Mouse (Mus musculus): ENCODE measurements around the gene Pkhd1. TPM values are rescaled to one million over a fixed set of nuclear protein-coding genes. Genes with fewer than 3 reads are reported as not detected.

The Pkhd1 gene
- polyA plus RNA-seq, 1 experiment from 2014 or later = not detected

DNA sequence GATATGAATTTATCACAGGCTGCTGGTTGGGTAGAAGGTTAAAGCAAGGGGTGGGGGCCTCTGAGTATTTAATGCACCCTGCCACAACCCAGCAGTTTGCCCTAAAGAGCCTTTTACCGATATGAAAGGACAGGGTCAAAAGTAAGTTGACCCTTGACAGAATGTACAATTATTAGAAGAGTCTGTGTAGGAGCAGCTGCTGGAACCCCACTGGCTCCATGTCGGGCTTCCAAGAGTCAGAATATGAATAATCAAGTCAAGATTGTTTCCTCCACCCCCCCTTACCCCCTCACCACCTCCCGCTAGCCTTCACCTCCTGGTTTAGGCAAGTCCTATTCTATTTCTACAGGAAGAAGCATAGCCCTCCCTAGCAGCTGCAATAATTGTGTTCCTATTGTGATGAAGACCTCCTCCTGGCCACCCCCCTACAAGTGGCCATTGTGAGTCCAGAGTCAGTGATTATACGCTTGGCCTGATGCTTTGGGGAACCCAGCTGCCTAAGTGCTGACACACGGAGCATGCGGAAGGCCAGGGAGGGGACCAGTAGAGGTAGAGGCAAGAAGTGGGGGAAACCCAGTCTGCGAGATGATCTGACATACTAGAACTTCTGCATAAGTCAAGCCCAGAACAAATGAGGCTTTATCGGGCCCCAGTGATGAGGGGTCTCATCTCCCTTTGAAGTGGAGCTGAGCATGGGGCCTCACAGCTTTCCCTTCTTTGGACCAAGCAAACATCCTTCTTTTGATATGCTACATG lies 315.5 kb downstream of the Pkhd1 start:
- H3K36me3 ChIP-seq (ENCODE audit: control insufficient read depth, insufficient read depth, low read length) = no peaks in the 10 kb centered on the region
- no peaks in the 10 kb centered on the region for H3K4me1 ChIP-seq (ENCODE audit: control insufficient read depth, insufficient read depth, low read length)
- H3K9ac ChIP-seq (ENCODE audit: low read depth, low read length) = no peak overlapping the region
- ATAC-seq (replicated peaks; ENCODE audit: insufficient number of reproducible peaks, low FRiP score, low TSS enrichment) = no peak
- H3K9me3 ChIP-seq (replicated peaks; ENCODE audit: control insufficient read depth, low read length) = no peaks in the 10 kb centered on the region
- no peak overlapping the region for H3K27ac ChIP-seq (ENCODE audit: low read depth, low read length)
- no peaks in the 10 kb centered on the region for H3K27me3 ChIP-seq (ENCODE audit: control insufficient read depth, insufficient read depth, low read length)
- no peak overlapping the region for H3K4me2 ChIP-seq
- H3K4me3 ChIP-seq (ENCODE audit: low read depth, low read length) = no peak overlapping the region
- WGBS (ENCODE audit: insufficient replicate concordance) = 73% methylated on average over 8 of the region's 8 CpGs

- H3K9me3 ChIP-seq (replicated peaks; ENCODE audit: control insufficient read depth, low read length) = no peaks in the 10 kb centered on the region
- H3K36me3 ChIP-seq (ENCODE audit: control insufficient read depth, insufficient read depth, low read length) = no peaks in the 10 kb centered on the region
- H3K4me1 ChIP-seq (ENCODE audit: control insufficient read depth, insufficient read depth, low read length) = no peaks in the 10 kb centered on the region
- no peak for ATAC-seq (replicated peaks; ENCODE audit: insufficient number of reproducible peaks, low FRiP score, low TSS enrichment)
- WGBS (ENCODE audit: insufficient replicate concordance) = 73% methylated on average over 3 of the region's 3 CpGs
- no peaks in the 10 kb centered on the region for H3K27me3 ChIP-seq (ENCODE audit: control insufficient read depth, insufficient read depth, low read length)
- no peak overlapping the region for H3K9ac ChIP-seq (ENCODE audit: low read depth, low read length)
- no peak overlapping the region for H3K27ac ChIP-seq (ENCODE audit: low read depth, low read length)
- H3K4me3 ChIP-seq (ENCODE audit: low read depth, low read length) = no peak overlapping the region
- H3K4me2 ChIP-seq = no peak overlapping the region
Measured at GRCm38 (mm10) chr1:20301631-20302030, 316.2 kb downstream of the Pkhd1 start.

GRCm38 (mm10) chr1:20288696-20289095 lies 329.2 kb downstream of the Pkhd1 start:
- H3K36me3 ChIP-seq (ENCODE audit: control insufficient read depth, insufficient read depth, low read length) = no peaks in the 10 kb centered on the region
- no peak overlapping the region for H3K4me2 ChIP-seq
- H3K9me3 ChIP-seq (replicated peaks; ENCODE audit: control insufficient read depth, low read length) = no peaks in the 10 kb centered on the region
- no peaks in the 10 kb centered on the region for H3K4me1 ChIP-seq (ENCODE audit: control insufficient read depth, insufficient read depth, low read length)
- no peaks in the 10 kb centered on the region for H3K27me3 ChIP-seq (ENCODE audit: control insufficient read depth, insufficient read depth, low read length)
- no peak for ATAC-seq (replicated peaks; ENCODE audit: insufficient number of reproducible peaks, low FRiP score, low TSS enrichment)
- no peak overlapping the region for H3K9ac ChIP-seq (ENCODE audit: low read depth, low read length)
- 78% methylated on average over 1 of the region's 1 CpGs for WGBS (ENCODE audit: insufficient replicate concordance)
- no peak overlapping the region for H3K4me3 ChIP-seq (ENCODE audit: low read depth, low read length)
- no peak overlapping the region for H3K27ac ChIP-seq (ENCODE audit: low read depth, low read length)

DNA sequence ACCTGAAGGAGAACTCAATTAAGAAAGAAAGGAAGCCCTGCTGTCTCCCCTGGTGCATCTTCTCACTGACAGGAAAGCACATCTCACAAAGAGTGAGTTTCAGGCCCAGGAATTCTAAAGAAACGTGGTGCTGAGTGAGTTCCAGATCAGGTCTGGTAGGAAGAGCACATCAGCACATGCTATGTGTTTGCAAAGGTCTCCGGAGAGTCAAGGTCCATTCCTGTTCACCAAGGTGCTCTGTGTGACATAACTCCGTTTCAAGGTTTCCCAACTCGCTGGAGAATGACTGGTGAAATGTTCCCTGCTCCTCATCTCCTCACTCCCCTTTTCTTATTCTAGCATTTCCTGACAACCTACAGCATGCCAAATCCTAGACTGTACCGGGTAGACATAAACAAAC lies 357.5 kb downstream of the Pkhd1 start:
- H3K27ac ChIP-seq (ENCODE audit: low read depth, low read length) = no peak overlapping the region
- H3K27me3 ChIP-seq (ENCODE audit: control insufficient read depth, insufficient read depth, low read length) = no peaks in the 10 kb centered on the region
- H3K9me3 ChIP-seq (replicated peaks; ENCODE audit: control insufficient read depth, low read length) = no peaks in the 10 kb centered on the region
- no peak overlapping the region for H3K9ac ChIP-seq (ENCODE audit: low read depth, low read length)
- H3K4me2 ChIP-seq = no peak overlapping the region
- H3K4me3 ChIP-seq (ENCODE audit: low read depth, low read length) = no peak overlapping the region
- H3K4me1 ChIP-seq (ENCODE audit: control insufficient read depth, insufficient read depth, low read length) = no peaks in the 10 kb centered on the region
- H3K36me3 ChIP-seq (ENCODE audit: control insufficient read depth, insufficient read depth, low read length) = no peaks in the 10 kb centered on the region
- no peak for ATAC-seq (replicated peaks; ENCODE audit: insufficient number of reproducible peaks, low FRiP score, low TSS enrichment)
- WGBS (ENCODE audit: insufficient replicate concordance) = 59% methylated on average over 5 of the region's 5 CpGs

- Histone ChIP-seq H3K27ac (ENCODE audit: low read depth, low read length) (no peak overlapping the region), H3K9ac (ENCODE audit: low read depth, low read length) (no peak overlapping the region), H3K4me3 (ENCODE audit: low read depth, low read length) (no peak overlapping the region), H3K4me1 (ENCODE audit: control insufficient read depth, insufficient read depth, low read length) (no peaks in the 10 kb centered on the region), H3K27me3 (ENCODE audit: control insufficient read depth, insufficient read depth, low read length) (no peaks in the 10 kb centered on the region), H3K9me3 (replicated peaks; ENCODE audit: control insufficient read depth, low read length) (no peaks in the 10 kb centered on the region), H3K4me2 (no peak overlapping the region), H3K36me3 (ENCODE audit: control insufficient read depth, insufficient read depth, low read length) (no peaks in the 10 kb centered on the region)
- 56% methylated on average over 2 of the region's 2 CpGs for WGBS (ENCODE audit: insufficient replicate concordance)
- no peak for ATAC-seq (replicated peaks; ENCODE audit: insufficient number of reproducible peaks, low FRiP score, low TSS enrichment)
Measured at GRCm38 (mm10) chr1:20248169-20248568, 369.7 kb downstream of the Pkhd1 start.

GRCm38 (mm10) chr1:20216681-20217080 lies 401.2 kb downstream of the Pkhd1 start:
- no peaks in the 10 kb centered on the region for H3K4me1 ChIP-seq (ENCODE audit: control insufficient read depth, insufficient read depth, low read length)
- 75% methylated on average over 1 of the region's 1 CpGs for WGBS (ENCODE audit: insufficient replicate concordance)

DNA sequence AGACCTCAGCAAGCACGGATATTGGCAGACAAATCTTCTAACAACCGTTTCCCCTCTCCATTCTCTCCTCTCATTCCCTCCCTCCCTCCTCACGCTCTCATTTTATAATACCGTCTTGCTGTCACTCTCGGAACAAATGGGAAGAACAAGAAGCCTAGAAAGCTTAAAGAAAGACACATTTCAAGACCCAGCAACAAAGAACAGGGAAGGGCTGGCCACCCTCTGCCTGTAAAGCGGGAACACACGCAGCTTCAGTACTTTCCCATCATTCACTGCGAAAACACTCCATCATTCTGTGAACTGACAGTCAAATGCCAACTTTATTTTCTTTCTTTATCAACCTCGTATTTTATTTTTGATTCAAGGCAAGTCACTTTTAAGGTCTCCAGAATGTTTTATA lies 427.4 kb downstream of the Pkhd1 start:
- Histone ChIP-seq H3K4me1 (ENCODE audit: control insufficient read depth, insufficient read depth, low read length) (no peaks in the 10 kb centered on the region), H3K4me3 (ENCODE audit: low read depth, low read length) (no peak overlapping the region), H3K27ac (ENCODE audit: low read depth, low read length) (no peak overlapping the region), H3K9me3 (replicated peaks; ENCODE audit: control insufficient read depth, low read length) (no peaks in the 10 kb centered on the region), H3K4me2 (no peak overlapping the region), H3K27me3 (ENCODE audit: control insufficient read depth, insufficient read depth, low read length) (no peaks in the 10 kb centered on the region), H3K36me3 (ENCODE audit: control insufficient read depth, insufficient read depth, low read length) (no peaks in the 10 kb centered on the region), H3K9ac (ENCODE audit: low read depth, low read length) (no peak overlapping the region)
- WGBS (ENCODE audit: insufficient replicate concordance) = 58% methylated on average over 9 of the region's 9 CpGs
- no peak for ATAC-seq (replicated peaks; ENCODE audit: insufficient number of reproducible peaks, low FRiP score, low TSS enrichment)

More at GRCm38 (mm10) chr1:20216681-20217080, 401.2 kb downstream of the Pkhd1 start:
- no peaks in the 10 kb centered on the region for H3K36me3 ChIP-seq (ENCODE audit: control insufficient read depth, insufficient read depth, low read length)
- no peak overlapping the region for H3K9ac ChIP-seq (ENCODE audit: low read depth, low read length)
- ATAC-seq (replicated peaks; ENCODE audit: insufficient number of reproducible peaks, low FRiP score, low TSS enrichment) = no peak
- no peak overlapping the region for H3K4me3 ChIP-seq (ENCODE audit: low read depth, low read length)
- no peaks in the 10 kb centered on the region for H3K27me3 ChIP-seq (ENCODE audit: control insufficient read depth, insufficient read depth, low read length)
- H3K27ac ChIP-seq (ENCODE audit: low read depth, low read length) = no peak overlapping the region
- no peaks in the 10 kb centered on the region for H3K9me3 ChIP-seq (replicated peaks; ENCODE audit: control insufficient read depth, low read length)
- no peak overlapping the region for H3K4me2 ChIP-seq

DNA sequence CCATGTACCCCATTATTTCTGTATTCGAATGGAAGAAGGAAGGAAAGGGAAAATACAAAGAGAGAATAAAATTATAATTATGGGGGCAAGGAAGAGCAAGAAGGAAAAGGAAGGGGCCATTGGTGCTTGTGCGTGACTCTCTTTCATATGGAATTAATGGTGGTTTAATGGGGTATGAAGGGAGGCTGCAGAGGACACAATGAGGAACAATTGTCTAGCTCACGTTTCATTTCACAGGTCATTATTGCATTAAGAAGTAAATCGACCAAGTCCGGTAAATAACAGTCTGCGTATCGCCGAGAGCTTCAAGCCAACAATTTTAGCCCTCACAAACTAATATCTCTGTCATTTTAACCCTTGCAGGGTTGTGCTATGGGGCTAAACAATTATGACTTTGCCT lies 437.7 kb downstream of the Pkhd1 start:
- H3K4me1 ChIP-seq (ENCODE audit: control insufficient read depth, insufficient read depth, low read length) = no peaks in the 10 kb centered on the region
- H3K9me3 ChIP-seq (replicated peaks; ENCODE audit: control insufficient read depth, low read length) = no peaks in the 10 kb centered on the region
- H3K27ac ChIP-seq (ENCODE audit: low read depth, low read length) = no peak overlapping the region
- H3K36me3 ChIP-seq (ENCODE audit: control insufficient read depth, insufficient read depth, low read length) = no peaks in the 10 kb centered on the region
- H3K4me3 ChIP-seq (ENCODE audit: low read depth, low read length) = no peak overlapping the region
- H3K27me3 ChIP-seq (ENCODE audit: control insufficient read depth, insufficient read depth, low read length) = no peaks in the 10 kb centered on the region
- 77% methylated on average over 8 of the region's 8 CpGs for WGBS (ENCODE audit: insufficient replicate concordance)
- no peak for ATAC-seq (replicated peaks; ENCODE audit: insufficient number of reproducible peaks, low FRiP score, low TSS enrichment)
- no peak overlapping the region for H3K9ac ChIP-seq (ENCODE audit: low read depth, low read length)
- no peak overlapping the region for H3K4me2 ChIP-seq

DNA sequence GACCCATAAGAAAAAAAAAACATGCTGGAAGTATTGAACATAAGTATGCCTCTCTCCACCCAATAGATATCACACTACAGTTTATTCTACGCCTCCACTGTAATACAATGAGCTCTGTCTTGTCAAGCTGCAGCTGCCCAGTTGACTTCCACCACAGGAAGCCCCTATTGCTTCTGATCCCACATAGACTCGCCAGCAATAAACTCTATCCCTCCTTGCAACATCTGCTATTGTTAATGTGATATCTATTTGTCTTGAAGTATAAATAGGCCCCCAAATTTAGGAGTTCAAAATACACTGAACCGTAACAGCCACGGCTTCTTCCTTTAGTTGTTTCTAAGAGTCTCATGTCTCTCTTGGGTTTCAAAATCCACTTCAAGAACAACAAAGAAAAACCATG lies 446.7 kb downstream of the Pkhd1 start:
- ATAC-seq (replicated peaks; ENCODE audit: insufficient number of reproducible peaks, low FRiP score, low TSS enrichment) = no peak
- no peaks in the 10 kb centered on the region for H3K4me1 ChIP-seq (ENCODE audit: control insufficient read depth, insufficient read depth, low read length)
- H3K27me3 ChIP-seq (ENCODE audit: control insufficient read depth, insufficient read depth, low read length) = no peaks in the 10 kb centered on the region
- no peak overlapping the region for H3K27ac ChIP-seq (ENCODE audit: low read depth, low read length)
- no peak overlapping the region for H3K4me3 ChIP-seq (ENCODE audit: low read depth, low read length)
- no peaks in the 10 kb centered on the region for H3K36me3 ChIP-seq (ENCODE audit: control insufficient read depth, insufficient read depth, low read length)
- no peaks in the 10 kb centered on the region for H3K9me3 ChIP-seq (replicated peaks; ENCODE audit: control insufficient read depth, low read length)
- WGBS (ENCODE audit: insufficient replicate concordance) = 76% methylated on average over 4 of the region's 4 CpGs
- no peak overlapping the region for H3K9ac ChIP-seq (ENCODE audit: low read depth, low read length)
- no peak overlapping the region for H3K4me2 ChIP-seq

All from heart, embryonic 11.5 days (tissue).